Mouse (Mus musculus) hindbrain, embryonic 13.5 days (tissue): ENCODE results near the gene Eif1. TPM values are rescaled to one million over a fixed set of nuclear protein-coding genes. Genes with fewer than 3 reads are reported as not detected.
"Not testable (repeated sequence)": the region's sequence is repeated elsewhere in the genome, so short reads cannot be mapped to it uniquely, and the experiment has no call there.

Experiments
- ATAC-seq: fragments of 200-750 bp; cut with Nextera tagmentation; 2 replicates; pipeline ENCODE4 v1.8.0; 2017; ENCODE audit warnings: moderate TSS enrichment; ENCODE audit not compliant: low FRiP score
- H3K27ac ChIP-seq: fragments of 300-500 bp; sonication (generic); 2 replicates; pipeline ENCODE4 v1.5.1; 2015; ENCODE audit warnings: inconsistent platforms, mild to moderate bottlenecking, moderate library complexity
- H3K27me3 ChIP-seq: fragments of 300-500 bp; sonication (generic); 2 replicates; pipeline ENCODE4 v1.6.1; 2015; ENCODE audit warnings: mild to moderate bottlenecking, inconsistent platforms
- H3K36me3 ChIP-seq: fragments of 300-500 bp; sonication (generic); 2 replicates; pipeline ENCODE4 v1.6.1; 2015; ENCODE audit warnings: mild to moderate bottlenecking, inconsistent platforms
- H3K4me1 ChIP-seq: fragments of 300-500 bp; sonication (generic); replicated peaks from 2 replicates; pipeline ENCODE4 v1.6.1; 2015; ENCODE audit warnings: inconsistent platforms
- H3K4me2 ChIP-seq: fragments of 300-500 bp; sonication (generic); 2 replicates; pipeline ENCODE4 v1.6.1; 2015; ENCODE audit warnings: inconsistent platforms, mild to moderate bottlenecking, moderate library complexity
- H3K4me3 ChIP-seq: fragments of 300-500 bp; sonication (generic); 2 replicates; pipeline ENCODE4 v1.5.1; 2015; ENCODE audit warnings: mild to moderate bottlenecking, inconsistent platforms
- H3K9ac ChIP-seq: fragments of 300-500 bp; sonication (generic); 2 replicates; pipeline ENCODE4 v1.6.1; 2015; ENCODE audit warnings: mild to moderate bottlenecking, inconsistent platforms
- H3K9me3 ChIP-seq: fragments of 300-500 bp; sonication (generic); 2 replicates; pipeline ENCODE4 v1.6.1; 2016; ENCODE audit warnings: inconsistent platforms
- WGBS: fragments of 180-500 bp; shearing (Covaris S2); methylation state at CpG from one replicate; pipeline ENCODE4 v1.1.7; 2015; 5-methylcytosine and 5-hydroxymethylcytosine counted together
- polyA plus RNA-seq: library from polyadenylated mRNA; unstranded; fragments of >200 nt; fragmentation: Nextera tagmentation; extraction: Ambion mirVana; gene quantifications from 2 replicates; pipeline ENCODE4 v1.2.1, GENCODE M21; 2015

The Eif1 gene
- polyA plus RNA-seq, 1 experiment from 2014 or later: 1,436 TPM

DNA sequence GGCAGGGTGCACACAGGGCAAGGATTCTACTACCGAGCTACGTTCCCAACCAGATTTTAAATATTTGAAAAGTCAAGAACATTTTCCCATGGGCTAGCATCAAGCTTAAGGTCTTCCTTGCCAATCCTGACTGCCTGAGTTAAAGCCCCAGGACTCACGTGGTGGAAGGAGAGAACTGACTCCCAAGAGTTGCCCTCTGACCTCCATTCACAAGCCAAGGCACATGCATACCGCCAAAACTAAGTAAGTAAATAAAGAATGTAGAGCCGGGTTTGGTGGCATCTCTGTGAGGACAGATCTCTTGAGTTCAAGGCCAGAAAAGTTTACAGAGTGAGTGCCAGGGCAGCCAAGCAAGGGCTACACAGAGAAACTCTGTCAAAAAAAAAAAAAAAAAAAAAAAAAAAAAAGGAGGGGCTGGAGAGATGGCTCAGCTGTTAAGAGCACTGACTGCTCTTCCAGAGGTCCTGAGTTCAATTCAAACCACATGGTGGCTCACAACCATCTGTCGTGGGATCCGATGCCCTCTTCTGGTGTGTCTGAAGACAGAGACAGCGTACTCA, 11.2 kb downstream of the Eif1 start:
- peak overlapping the region; percentile 34; the same call in 1 of the 2 replicates for H3K4me2 ChIP-seq

DNA sequence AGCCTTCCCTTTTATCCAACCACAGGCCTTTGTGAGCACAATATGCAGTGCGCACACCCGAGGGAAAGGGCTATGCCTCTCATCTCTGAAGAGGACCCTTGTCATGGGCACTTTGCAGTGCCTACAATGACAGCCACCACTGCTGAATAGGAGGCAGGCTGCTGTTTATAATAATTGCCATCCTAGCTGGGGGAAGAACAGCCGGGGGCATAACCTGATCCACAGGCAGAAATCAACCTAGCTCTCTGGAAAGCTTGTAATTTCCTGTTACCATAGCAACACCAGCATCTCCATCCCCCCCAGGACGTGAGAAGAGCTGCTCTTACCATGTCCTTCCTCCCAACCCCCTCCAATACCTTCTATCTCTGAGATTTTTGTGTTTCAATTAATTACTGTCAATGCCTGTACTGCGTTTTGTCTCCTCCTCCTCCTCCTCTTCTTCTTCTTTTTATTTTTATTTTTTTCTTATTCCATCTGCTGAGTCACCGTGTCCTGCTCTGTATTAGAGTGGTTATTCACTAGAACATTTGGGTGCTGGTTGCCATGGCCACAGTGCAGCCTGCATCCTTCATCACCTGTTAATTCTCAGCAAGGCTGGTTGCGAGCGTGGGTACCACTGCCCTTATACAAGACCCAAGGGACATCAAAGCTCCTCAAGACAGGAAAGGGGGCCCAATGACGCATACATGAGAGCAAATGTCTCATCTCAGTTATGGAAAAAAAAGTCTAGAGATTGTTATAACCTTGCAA, 13.3 kb downstream of the Eif1 start:
- Histone ChIP-seq H3K4me1 (peaks cover 58% of the 10 kb centered on the region), H3K9me3 (no peaks in the 10 kb centered on the region), H3K9ac (peak overlapping the region; percentile 29), H3K27ac (peak overlapping the region; percentile 94), H3K4me2 (peak overlapping the region; percentile 26), H3K36me3 (no peaks in the 10 kb centered on the region), H3K4me3 (no peak overlapping the region), H3K27me3 (no peaks in the 10 kb centered on the region)
- ATAC-seq: peak; percentile 79
- WGBS: 21% methylated on average over 9 of the region's 9 CpGs

More for the DNA sequence above, 11.2 kb downstream of the Eif1 start:
- Histone ChIP-seq H3K4me1 (peaks cover 55% of the 10 kb centered on the region), H3K27ac (peak overlapping the region; percentile 52; the same call in 1 of the 2 replicates)
- not testable (repeated sequence) for H3K27me3 ChIP-seq, H3K4me3 ChIP-seq, ATAC-seq, H3K36me3 ChIP-seq, H3K9ac ChIP-seq, H3K9me3 ChIP-seq
- WGBS: 64% methylated on average over 8 of the region's 8 CpGs

DNA sequence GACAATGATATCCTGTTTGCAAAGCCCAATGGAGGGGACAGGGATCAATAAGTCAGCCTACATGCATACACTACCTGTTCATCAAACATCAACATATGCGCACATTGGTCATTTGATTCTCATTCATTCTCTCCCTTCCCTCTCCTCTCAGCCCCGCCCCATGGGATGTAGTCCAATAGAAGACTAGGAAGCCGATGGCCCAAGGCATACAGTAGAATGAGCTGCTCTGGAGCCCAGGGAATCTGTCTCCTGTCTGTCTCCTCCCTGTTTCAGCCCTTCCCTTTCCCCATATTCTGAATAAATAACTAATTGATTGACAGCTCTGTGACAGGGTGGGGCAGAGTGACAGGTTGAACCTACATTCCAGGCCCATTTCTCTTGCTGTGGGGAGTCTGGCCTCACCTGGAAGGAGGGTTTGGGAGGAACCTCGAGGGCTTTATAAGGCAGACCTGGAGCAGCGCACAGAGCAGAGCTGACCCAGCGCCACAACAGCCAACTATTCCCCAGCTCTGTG, 14.3 kb downstream of the Eif1 start, which contains the start of gene Gast:
Gene Gast, plus strand, starts transcription at position 464 of the 514 bp plus-strand sequence.
- peak within 1 kb of the TSS; percentile 26 for H3K4me2 ChIP-seq
- peak within 1 kb of the TSS; percentile 94 for H3K27ac ChIP-seq
- H3K27me3 ChIP-seq: no peaks in the 10 kb centered on the region
- 0 out of 2 replicates have a peak, but pooled peaks have one; percentile 3 for ATAC-seq
- H3K9me3 ChIP-seq: no peaks in the 10 kb centered on the region
- WGBS: 74% methylated on average over 6 of the region's 6 CpGs
- H3K4me1 ChIP-seq: peaks cover 58% of the 10 kb centered on the region
- H3K36me3 ChIP-seq: no peaks in the 10 kb centered on the region
- no peak within 1 kb of the TSS for H3K4me3 ChIP-seq
- no peak within 1 kb of the TSS for H3K9ac ChIP-seq

DNA sequence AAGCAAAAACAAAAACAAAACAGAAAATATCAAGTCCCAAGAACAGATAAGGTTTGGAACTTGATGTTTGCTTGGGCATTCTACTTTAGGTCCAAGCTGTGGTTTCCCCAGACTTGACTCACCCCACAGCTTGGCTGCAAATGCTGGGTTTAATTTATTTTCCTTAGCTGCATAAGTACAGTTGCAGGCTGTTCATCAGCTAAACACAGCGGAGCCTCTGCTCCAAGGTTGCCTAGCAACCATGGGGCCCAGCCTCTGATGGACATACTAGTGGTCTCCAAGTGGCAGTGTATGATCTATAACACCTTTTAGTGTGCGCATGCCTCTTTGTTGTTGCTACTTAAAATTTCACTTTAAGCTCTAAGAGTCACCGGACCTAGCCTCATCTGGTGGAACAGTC, 16.0 kb downstream of the Eif1 start:
- Histone ChIP-seq H3K27ac (peak overlapping the region; percentile 77), H3K36me3 (no peaks in the 10 kb centered on the region), H3K27me3 (no peaks in the 10 kb centered on the region), H3K9ac (no peak overlapping the region), H3K4me2 (no peak overlapping the region), H3K4me3 (no peak overlapping the region), H3K4me1 (peaks cover 47% of the 10 kb centered on the region), H3K9me3 (no peaks in the 10 kb centered on the region)
- no peak for ATAC-seq
- WGBS: 33% methylated on average over 3 of the region's 3 CpGs

DNA sequence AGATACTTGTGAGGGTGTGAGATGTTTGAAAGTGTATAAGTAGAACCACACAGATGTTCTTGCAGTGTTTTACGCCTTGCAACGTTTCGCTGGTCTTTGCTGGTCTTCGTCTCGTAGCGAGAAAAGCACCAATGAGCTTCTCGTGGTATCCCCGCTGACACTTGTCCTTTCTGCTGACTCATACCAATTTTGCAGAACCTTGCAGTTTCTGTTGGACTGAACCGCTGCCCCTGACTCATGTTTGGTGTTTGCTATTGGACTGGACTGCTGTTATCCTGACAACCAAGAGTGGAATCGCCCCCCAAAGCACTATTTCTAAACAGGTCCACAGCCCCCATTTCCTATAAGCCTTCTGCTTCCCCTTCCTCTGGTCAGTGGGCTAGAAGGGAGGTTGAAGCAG, 24.6 kb downstream of the Eif1 start:
- no peak for ATAC-seq
- Histone ChIP-seq H3K9ac (no peak overlapping the region), H3K4me3 (no peak overlapping the region), H3K4me2 (no peak overlapping the region), H3K9me3 (no peaks in the 10 kb centered on the region), H3K36me3 (no peaks in the 10 kb centered on the region), H3K27ac (no peak overlapping the region), H3K27me3 (no peaks in the 10 kb centered on the region), H3K4me1 (peaks cover 13% of the 10 kb centered on the region)
- 92% methylated on average over 10 of the region's 10 CpGs for WGBS

DNA sequence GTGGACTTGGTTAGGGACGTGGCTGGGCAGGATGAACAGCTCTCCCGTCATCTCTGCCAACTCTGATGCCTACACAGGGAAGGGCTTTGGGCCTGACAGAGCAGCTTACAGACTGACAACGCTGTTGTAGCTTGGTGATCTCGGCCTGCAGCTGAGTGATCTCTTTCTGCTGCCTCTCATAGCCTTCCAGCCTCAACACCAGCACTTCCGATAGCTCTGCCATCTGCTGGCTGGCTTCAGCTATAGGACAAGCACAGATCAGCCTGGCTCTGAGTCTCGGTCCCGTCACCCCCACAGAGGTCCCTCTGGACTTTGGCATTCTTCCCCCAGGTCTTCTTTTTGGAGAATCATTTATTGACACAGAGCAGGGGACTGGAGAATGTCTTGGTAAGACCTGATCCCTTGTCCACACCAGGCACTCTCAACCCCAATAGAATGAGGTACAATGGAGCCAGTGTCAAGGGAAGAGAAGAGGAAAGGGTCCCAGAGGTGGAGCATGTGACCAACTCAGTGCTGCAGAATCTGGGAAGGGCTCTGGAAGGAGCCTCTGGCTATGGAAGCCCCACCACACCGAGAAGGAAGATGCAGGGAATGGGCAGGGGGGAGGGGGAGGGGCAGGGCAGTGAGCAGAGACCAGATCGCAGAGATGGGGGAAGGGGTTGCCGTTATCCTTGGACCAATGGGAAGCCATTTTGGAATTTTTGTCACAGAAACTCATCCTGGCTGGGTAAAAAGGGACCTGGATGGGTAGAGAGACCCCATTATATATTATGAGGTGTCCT, 32.6 kb downstream of the Eif1 start:
- Histone ChIP-seq H3K9ac (peak overlapping the region; percentile 51; the same call in 1 of the 2 replicates), H3K4me2 (no peak overlapping the region), H3K4me3 (no peak overlapping the region), H3K4me1 (peaks cover 51% of the 10 kb centered on the region), H3K27ac (peak overlapping the region; percentile 70; the same call in 1 of the 2 replicates), H3K9me3 (no peaks in the 10 kb centered on the region), H3K27me3 (peaks cover 16% of the 10 kb centered on the region), H3K36me3 (peaks cover 12% of the 10 kb centered on the region)
- WGBS: 28% methylated on average over 10 of the region's 10 CpGs
- peak; percentile 8; the same call in 1 of the 2 replicates for ATAC-seq

DNA sequence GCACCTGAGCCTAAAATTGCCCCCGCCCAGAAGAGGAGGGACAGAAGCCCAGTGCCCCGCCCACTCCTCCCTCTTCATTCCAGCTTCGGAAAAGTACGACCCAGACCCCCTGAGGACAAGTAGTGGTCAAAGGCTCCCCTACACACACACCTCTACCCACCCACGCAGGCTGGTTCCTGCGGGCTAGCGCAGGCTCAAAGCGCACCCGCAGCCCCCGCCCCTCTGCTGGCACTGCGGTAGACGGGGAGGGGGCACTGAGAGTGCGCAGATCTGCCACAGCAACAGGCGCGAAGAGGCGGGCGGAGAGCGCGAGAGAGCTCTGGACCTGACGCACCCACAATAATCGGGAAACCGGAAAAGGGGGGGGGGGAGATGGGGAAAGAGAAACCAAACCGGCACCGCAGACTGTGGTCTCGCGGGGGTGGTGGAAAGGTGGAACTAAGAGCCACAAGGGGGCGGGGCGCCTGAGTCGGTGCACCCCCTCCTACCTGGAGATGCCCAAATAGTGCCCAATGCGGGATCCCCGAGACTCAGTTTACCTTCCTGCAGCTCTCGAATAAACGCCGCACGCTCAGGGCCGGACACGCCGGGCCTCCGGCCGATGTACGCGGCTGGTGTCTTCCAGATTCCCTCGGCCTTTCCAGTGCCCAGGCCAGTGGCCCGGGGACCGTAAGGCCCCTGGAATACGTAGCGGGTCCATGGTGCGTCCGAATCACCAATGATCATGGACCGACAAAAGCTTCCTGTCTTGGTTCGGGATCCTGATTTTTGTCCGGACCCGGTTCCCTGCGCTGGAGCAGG, 35.7 kb downstream of the Eif1 start:
- H3K9ac ChIP-seq: peak overlapping the region; percentile 81
- peak overlapping the region; percentile 49; the same call in 1 of the 2 replicates for H3K27ac ChIP-seq
- 1% methylated on average over 53 of the region's 54 CpGs for WGBS
- H3K9me3 ChIP-seq: no peaks in the 10 kb centered on the region
- H3K4me2 ChIP-seq: peak overlapping the region; percentile 99
- peaks cover 12% of the 10 kb centered on the region for H3K36me3 ChIP-seq
- H3K27me3 ChIP-seq: peaks cover 42% of the 10 kb centered on the region
- peaks cover 40% of the 10 kb centered on the region for H3K4me1 ChIP-seq
- H3K4me3 ChIP-seq: peak overlapping the region; percentile 78
- peak; percentile 40 for ATAC-seq

DNA sequence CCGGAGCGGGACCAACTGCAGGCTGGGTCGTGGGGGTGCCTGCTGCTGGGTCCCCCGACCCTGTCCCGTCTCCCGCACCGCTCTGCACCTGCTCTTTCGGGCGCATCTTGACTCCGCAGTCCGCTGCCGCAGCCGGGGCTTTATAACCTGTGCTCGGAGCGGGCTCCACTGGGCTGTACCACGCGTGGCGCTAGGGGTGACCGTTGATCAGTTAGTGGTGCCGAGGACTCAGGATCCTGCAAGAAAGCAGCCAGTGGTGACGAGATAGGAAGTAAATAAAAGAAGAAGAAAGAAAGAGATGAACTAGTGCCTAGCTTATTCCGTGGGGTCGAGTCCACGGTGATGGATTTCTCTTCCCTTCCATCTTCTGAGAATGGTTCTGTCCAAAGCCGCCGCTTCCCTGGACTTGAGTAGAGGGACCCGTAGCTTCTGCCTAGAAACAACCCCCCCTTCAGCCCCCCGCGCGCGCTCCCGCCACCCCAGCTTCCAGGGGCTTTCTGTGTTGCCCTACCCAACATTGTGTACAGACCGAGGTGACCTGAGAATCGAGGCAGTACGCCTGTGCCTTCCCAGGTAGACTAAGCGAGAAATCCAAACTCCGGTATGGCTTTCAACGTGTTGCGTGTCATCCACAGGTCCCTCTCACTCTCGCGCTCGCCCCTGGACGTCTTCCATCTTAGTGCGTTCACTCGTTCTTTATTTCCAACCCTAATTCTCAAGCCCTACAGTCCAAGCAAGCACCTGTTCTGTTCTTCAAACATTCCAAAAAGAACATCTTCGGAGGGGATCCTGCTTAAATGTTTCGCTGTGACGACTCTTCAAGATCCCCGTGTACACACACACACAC, 36.5 kb downstream of the Eif1 start, which contains the start of gene Hap1:
Gene Hap1, minus strand, starts transcription at position 157 of the 847 bp plus-strand sequence.
- Histone ChIP-seq H3K27me3 (peaks cover 45% of the 10 kb centered on the region), H3K9ac (peak within 1 kb of the TSS; percentile 81), H3K4me2 (peak within 1 kb of the TSS; percentile 99), H3K36me3 (peaks cover 12% of the 10 kb centered on the region), H3K27ac (peak within 1 kb of the TSS; percentile 49; the same call in 1 of the 2 replicates), H3K4me1 (peaks cover 39% of the 10 kb centered on the region), H3K4me3 (peak within 1 kb of the TSS; percentile 78), H3K9me3 (no peaks in the 10 kb centered on the region)
- peak; percentile 61 for ATAC-seq
- 2% methylated on average over 49 of the region's 49 CpGs for WGBS

DNA sequence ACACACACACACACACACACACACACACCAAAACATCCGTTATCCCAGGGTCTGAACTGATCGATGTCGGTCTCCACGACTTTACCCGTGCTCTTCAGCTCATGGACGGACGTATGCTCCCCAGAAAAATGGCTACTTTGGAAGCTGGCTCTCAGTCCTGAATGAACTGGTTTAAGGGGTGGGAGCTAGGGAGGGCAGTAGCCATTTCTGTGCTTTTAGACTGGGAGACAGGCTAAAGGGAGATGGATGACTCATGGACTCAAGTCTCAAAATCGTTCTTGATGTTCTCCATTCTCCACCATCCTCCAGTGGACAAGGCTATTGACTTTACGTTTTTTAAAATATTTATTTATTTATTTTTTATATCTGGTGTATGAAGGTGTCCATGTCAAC, 37.1 kb downstream of the Eif1 start:
- peak overlapping the region; percentile 78 for H3K4me3 ChIP-seq
- H3K9ac ChIP-seq: peak overlapping the region; percentile 81; the same call in 1 of the 2 replicates
- 22% methylated on average over 9 of the region's 9 CpGs for WGBS
- H3K4me2 ChIP-seq: peak overlapping the region; percentile 99
- no peaks in the 10 kb centered on the region for H3K9me3 ChIP-seq
- peaks cover 45% of the 10 kb centered on the region for H3K27me3 ChIP-seq
- H3K27ac ChIP-seq: no peak overlapping the region
- H3K36me3 ChIP-seq: peaks cover 8% of the 10 kb centered on the region
- no peak for ATAC-seq
- peaks cover 33% of the 10 kb centered on the region for H3K4me1 ChIP-seq

DNA sequence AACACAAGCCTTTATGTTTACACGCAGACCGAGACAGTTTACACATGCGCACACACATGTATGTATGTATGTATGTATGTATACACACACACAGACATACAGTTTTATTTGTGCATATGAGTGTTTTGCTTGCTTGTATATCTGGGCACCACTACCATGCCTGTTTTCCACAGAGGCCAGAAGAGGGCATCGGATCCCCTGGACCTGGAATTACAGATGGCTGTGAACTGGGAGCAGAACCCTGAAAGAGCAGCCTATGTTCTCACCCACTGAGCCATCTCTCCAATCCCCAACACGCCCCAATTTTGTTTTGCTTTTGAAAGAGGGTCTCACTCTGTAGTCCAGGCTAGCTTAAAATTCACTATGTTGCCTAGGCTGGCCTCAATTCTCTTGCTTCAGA, 37.7 kb downstream of the Eif1 start:
- peaks cover 30% of the 10 kb centered on the region for H3K4me1 ChIP-seq
- 51% methylated on average over 5 of the region's 5 CpGs for WGBS
- no peak for ATAC-seq
- no peak overlapping the region for H3K27ac ChIP-seq
- no peak overlapping the region for H3K4me3 ChIP-seq
- H3K9me3 ChIP-seq: no peaks in the 10 kb centered on the region
- no peak overlapping the region for H3K9ac ChIP-seq
- H3K27me3 ChIP-seq: peaks cover 45% of the 10 kb centered on the region
- H3K4me2 ChIP-seq: no peak overlapping the region
- H3K36me3 ChIP-seq: peaks cover 8% of the 10 kb centered on the region

DNA sequence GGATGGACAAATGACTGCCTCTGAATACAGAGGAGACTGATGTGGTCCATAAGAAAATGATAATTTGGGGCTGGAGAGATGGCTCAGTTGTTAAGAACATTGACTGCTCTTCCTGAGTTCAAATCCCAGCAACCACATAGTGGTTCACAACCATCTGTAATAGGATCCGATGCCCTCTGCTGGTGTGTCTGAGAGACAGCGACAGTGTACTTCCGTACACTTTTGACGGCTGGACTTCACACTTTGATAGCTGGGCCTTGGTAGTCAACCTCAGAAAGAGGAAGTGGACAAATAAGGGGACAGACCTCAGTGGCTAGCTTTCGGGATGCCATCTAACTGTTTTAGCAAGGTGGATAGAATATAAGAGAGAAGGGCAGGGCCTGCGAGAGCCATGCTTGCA, 40.5 kb downstream of the Eif1 start:
- no peak overlapping the region for H3K27ac ChIP-seq
- no peak overlapping the region for H3K4me3 ChIP-seq
- no peak for ATAC-seq
- no peak overlapping the region for H3K4me2 ChIP-seq
- WGBS: 83% methylated on average over 6 of the region's 6 CpGs
- H3K36me3 ChIP-seq: no peaks in the 10 kb centered on the region
- peaks cover 22% of the 10 kb centered on the region for H3K4me1 ChIP-seq
- no peak overlapping the region for H3K9ac ChIP-seq
- H3K9me3 ChIP-seq: no peaks in the 10 kb centered on the region
- H3K27me3 ChIP-seq: peaks cover 39% of the 10 kb centered on the region
